Mouse (Mus musculus): ENCODE measurements around the gene Rbm4b. TPM values are rescaled to one million over a fixed set of nuclear protein-coding genes. Genes with fewer than 3 reads are reported as not detected.

The Rbm4b gene
- polyA plus RNA-seq, 1 experiment from 2014 or later: 57.6 TPM

DNA sequence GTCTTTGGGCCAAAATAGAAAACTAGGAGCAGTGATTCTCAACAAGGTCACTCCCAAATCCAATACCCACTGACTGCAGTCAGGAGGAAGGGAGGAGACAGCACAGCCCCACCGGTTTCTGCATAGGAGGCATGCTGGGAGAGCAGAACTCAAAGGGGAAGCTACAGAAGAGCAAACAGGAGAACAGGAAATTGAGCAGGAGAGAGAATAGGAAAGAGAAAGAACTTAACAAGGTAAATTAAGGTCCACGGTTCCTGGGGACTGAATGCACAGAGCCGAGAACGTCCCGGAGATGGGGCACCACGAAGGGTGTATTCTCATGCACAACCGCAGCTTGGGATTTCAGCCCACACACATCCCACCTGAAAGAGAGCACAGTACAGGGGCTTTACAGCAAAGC, 28.9 kb downstream of the Rbm4b start:
- Histone ChIP-seq H3K27me3 (ENCODE audit: control insufficient read depth, insufficient read depth, low read depth, low read length) (no peaks in the 10 kb centered on the region), H3K27ac (ENCODE audit: low read length) (no peak overlapping the region), H3K9me3 (ENCODE audit: control insufficient read depth, low read length) (no peaks in the 10 kb centered on the region), H3K4me1 (replicated peaks; ENCODE audit: control insufficient read depth, insufficient read depth, low read length) (peaks cover 3% of the 10 kb centered on the region; the same call in 1 of the 2 replicates), H3K36me3 (ENCODE audit: control insufficient read depth, insufficient read depth, low read length) (peaks cover 51% of the 10 kb centered on the region), H3K9ac (ENCODE audit: low read length) (no peak overlapping the region), H3K4me2 (ENCODE audit: low read depth, low read length) (no peak overlapping the region), H3K4me3 (ENCODE audit: low read length) (no peak overlapping the region)
- WGBS: 77% methylated on average over 7 of the region's 7 CpGs
- no peak for ATAC-seq (ENCODE audit: low read depth)

DNA sequence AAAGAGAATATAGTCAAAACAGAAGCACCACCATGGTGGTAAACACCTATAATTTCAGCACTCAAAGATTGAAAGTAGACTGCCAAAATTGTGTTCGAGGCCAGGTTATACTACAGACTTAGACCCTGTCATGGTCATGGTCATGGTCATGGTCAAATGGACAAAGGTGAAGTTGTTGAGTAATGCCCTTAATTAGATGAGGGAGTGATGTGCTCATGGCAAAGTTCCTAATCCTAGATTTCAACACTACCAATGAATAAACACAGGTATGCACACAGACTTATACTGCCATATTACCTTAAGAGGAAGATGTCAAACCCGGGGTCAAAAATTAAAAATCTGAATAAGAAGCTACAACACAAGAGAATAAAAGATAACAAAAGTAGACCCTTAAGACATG, 30.0 kb downstream of the Rbm4b start:
- H3K4me2 ChIP-seq (ENCODE audit: low read depth, low read length): no peak overlapping the region
- H3K36me3 ChIP-seq (ENCODE audit: control insufficient read depth, insufficient read depth, low read length): peaks cover 53% of the 10 kb centered on the region
- WGBS: 91% methylated on average over 2 of the region's 2 CpGs
- no peak overlapping the region for H3K9ac ChIP-seq (ENCODE audit: low read length)
- H3K9me3 ChIP-seq (ENCODE audit: control insufficient read depth, low read length): no peaks in the 10 kb centered on the region
- no peaks in the 10 kb centered on the region for H3K27me3 ChIP-seq (ENCODE audit: control insufficient read depth, insufficient read depth, low read depth, low read length)
- no peak overlapping the region for H3K27ac ChIP-seq (ENCODE audit: low read length)
- no peak for ATAC-seq (ENCODE audit: low read depth)
- H3K4me3 ChIP-seq (ENCODE audit: low read length): no peak overlapping the region
- H3K4me1 ChIP-seq (replicated peaks; ENCODE audit: control insufficient read depth, insufficient read depth, low read length): peaks cover 11% of the 10 kb centered on the region

DNA sequence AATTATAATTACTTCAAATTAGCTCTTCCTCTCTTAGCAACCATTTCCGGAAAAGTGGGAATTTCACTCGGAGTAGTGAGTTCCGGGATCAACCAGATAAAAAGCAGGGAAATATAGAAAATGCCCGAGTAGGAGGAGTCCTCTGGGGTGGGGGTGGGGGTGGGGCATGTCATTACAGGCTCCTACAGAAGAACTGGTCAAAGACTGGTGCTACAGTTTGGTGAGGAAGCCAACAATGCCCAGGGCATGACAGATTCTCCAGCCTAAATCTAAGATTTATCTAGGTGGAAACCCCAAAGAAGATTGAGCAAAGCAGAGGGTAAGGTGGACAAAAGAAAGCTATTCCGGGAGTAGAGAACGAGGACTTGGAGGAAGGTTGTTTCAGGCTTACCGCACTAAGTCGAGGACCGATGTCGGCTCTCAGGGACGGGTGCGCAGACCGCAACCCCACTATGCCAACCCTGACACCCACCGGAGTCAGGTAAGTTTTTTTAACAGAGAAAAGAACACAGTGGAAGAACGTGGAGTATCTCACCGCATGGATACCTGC, 37.1 kb downstream of the Rbm4b start:
- H3K9me3 ChIP-seq (ENCODE audit: control insufficient read depth, low read length): no peaks in the 10 kb centered on the region
- under 1% methylated on average over 16 of the region's 16 CpGs for WGBS
- H3K4me1 ChIP-seq (replicated peaks; ENCODE audit: control insufficient read depth, insufficient read depth, low read length): peaks cover 24% of the 10 kb centered on the region
- no peaks in the 10 kb centered on the region for H3K27me3 ChIP-seq (ENCODE audit: control insufficient read depth, insufficient read depth, low read depth, low read length)
- peak overlapping the region; percentile 72 for H3K9ac ChIP-seq (ENCODE audit: low read length)
- peak overlapping the region; percentile 72 for H3K27ac ChIP-seq (ENCODE audit: low read length)
- peak; percentile 53 for ATAC-seq (ENCODE audit: low read depth)
- peaks cover 14% of the 10 kb centered on the region for H3K36me3 ChIP-seq (ENCODE audit: control insufficient read depth, insufficient read depth, low read length)
- peak overlapping the region; percentile 69 for H3K4me3 ChIP-seq (ENCODE audit: low read length)
- H3K4me2 ChIP-seq (ENCODE audit: low read depth, low read length): peak overlapping the region; percentile 82

DNA sequence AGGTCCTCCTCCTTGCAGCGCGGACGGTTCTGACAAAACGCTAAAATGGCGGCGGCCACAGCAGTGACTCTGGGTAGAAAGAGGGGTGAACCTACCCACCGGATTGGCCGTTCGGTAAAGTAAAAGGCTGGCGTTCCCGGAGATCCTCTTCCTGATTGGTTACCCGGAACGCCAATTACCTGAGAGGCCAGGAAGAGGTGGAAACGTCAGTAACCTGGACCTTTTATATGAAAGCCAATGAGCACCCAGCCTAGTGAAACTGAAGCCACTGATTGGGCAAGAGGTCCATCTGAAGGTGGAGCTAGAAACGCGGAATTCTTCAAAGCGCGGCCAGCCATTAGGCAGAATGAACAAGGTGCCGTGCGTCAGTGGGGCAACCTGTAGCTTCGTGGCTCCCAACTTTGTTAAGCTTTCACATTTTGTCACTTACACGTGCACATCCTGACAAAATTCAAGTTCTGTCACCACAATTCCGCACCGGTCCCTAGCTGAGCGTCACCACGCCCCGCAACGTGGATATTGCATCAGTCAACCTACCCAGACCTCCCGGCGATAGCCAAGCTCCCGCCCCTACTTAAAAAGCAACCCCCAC, 37.6 kb downstream of the Rbm4b start, which contains the start of gene Rbm4:
Rbm4 (minus strand) TSS at position 71 of the 592 bp plus-strand sequence.
- Histone ChIP-seq H3K27ac (ENCODE audit: low read length) (peak within 1 kb of the TSS; percentile 72), H3K9me3 (ENCODE audit: control insufficient read depth, low read length) (no peaks in the 10 kb centered on the region), H3K36me3 (ENCODE audit: control insufficient read depth, insufficient read depth, low read length) (peaks cover 14% of the 10 kb centered on the region), H3K4me2 (ENCODE audit: low read depth, low read length) (peak within 1 kb of the TSS; percentile 82), H3K27me3 (ENCODE audit: control insufficient read depth, insufficient read depth, low read depth, low read length) (no peaks in the 10 kb centered on the region), H3K4me3 (ENCODE audit: low read length) (peak within 1 kb of the TSS; percentile 69), H3K4me1 (replicated peaks; ENCODE audit: control insufficient read depth, insufficient read depth, low read length) (peaks cover 24% of the 10 kb centered on the region), H3K9ac (ENCODE audit: low read length) (peak within 1 kb of the TSS; percentile 72)
- peak; percentile 98 for ATAC-seq (ENCODE audit: low read depth)
- under 1% methylated on average over 31 of the region's 31 CpGs for WGBS

DNA sequence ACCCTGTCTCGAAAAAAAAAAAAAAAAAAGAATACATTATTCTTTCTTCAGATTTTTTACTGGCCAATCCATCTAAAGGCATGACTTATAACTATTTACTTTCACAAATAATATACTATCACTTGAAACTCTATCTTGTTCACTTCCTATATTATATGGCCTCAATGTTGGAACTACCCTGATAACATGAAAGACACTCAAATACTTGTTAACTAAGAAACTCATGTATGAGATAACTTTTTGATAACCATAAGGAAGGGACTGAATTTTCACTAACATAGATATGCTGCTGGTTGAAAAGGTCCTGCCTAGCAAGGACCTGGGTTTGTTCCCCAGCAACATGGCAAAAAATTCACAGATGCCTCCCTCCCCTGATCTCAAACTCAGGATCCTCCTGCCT, 39.6 kb downstream of the Rbm4b start:
- no peak overlapping the region for H3K9ac ChIP-seq (ENCODE audit: low read length)
- peaks cover 15% of the 10 kb centered on the region for H3K4me1 ChIP-seq (replicated peaks; ENCODE audit: control insufficient read depth, insufficient read depth, low read length)
- no peak for ATAC-seq (ENCODE audit: low read depth)
- no peaks in the 10 kb centered on the region for H3K9me3 ChIP-seq (ENCODE audit: control insufficient read depth, low read length)
- no peak overlapping the region for H3K4me3 ChIP-seq (ENCODE audit: low read length)
- no peak overlapping the region for H3K4me2 ChIP-seq (ENCODE audit: low read depth, low read length)
- 54% methylated on average over 1 of the region's 1 CpGs for WGBS
- no peak overlapping the region for H3K27ac ChIP-seq (ENCODE audit: low read length)
- peaks cover 21% of the 10 kb centered on the region for H3K36me3 ChIP-seq (ENCODE audit: control insufficient read depth, insufficient read depth, low read length)
- H3K27me3 ChIP-seq (ENCODE audit: control insufficient read depth, insufficient read depth, low read depth, low read length): no peaks in the 10 kb centered on the region

DNA sequence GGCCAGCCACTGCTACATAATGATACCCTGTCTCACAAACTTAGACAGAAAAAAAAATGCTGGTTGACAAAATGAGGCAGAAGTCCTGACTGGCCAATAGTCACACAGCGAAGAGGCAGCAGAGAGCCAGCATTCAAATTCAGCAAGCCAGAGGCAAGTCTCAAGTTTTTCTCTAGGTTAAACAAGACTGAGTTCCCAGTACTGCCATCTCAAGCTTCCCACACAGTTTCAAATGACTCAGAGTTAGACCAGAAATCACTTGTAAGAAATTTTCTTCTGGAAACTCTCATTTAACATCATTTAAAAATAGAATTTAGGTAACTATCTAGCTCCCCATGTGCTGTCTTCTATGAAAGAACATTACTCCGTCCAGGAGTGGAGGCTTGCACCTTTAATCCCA, 41.5 kb downstream of the Rbm4b start:
- H3K36me3 ChIP-seq (ENCODE audit: control insufficient read depth, insufficient read depth, low read length): peaks cover 29% of the 10 kb centered on the region

DNA sequence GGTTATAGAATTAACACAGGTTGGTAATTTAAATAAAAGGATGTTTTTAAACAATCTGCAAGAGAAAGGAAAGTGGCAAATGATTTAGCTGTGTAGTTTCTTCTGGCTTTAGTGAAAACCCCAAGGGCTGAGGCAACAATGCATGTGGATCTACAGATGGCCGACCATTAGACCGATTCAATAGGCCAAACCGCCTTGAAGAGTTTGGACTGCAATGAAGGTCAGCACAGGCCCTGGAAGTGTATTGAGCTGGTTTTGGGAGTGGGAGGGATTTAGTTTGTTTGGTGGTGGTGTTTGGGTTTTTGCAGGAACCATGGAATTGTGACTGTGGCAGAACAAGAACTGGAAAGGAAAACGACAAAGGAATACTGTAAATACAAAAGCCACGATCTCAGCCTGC, 42.8 kb downstream of the Rbm4b start:
- Histone ChIP-seq H3K9me3 (ENCODE audit: control insufficient read depth, low read length) (no peaks in the 10 kb centered on the region), H3K36me3 (ENCODE audit: control insufficient read depth, insufficient read depth, low read length) (peaks cover 38% of the 10 kb centered on the region), H3K27ac (ENCODE audit: low read length) (no peak overlapping the region), H3K27me3 (ENCODE audit: control insufficient read depth, insufficient read depth, low read depth, low read length) (no peaks in the 10 kb centered on the region), H3K4me2 (ENCODE audit: low read depth, low read length) (no peak overlapping the region), H3K9ac (ENCODE audit: low read length) (no peak overlapping the region), H3K4me1 (replicated peaks; ENCODE audit: control insufficient read depth, insufficient read depth, low read length) (peaks cover 7% of the 10 kb centered on the region), H3K4me3 (ENCODE audit: low read length) (no peak overlapping the region)
- ATAC-seq (ENCODE audit: low read depth): no peak
- 92% methylated on average over 5 of the region's 5 CpGs for WGBS

More for the DNA sequence above, 41.5 kb downstream of the Rbm4b start:
- 92% methylated on average over 2 of the region's 2 CpGs for WGBS
- ATAC-seq (ENCODE audit: low read depth): no peak
- H3K27ac ChIP-seq (ENCODE audit: low read length): no peak overlapping the region
- no peak overlapping the region for H3K4me2 ChIP-seq (ENCODE audit: low read depth, low read length)
- peaks cover 7% of the 10 kb centered on the region for H3K4me1 ChIP-seq (replicated peaks; ENCODE audit: control insufficient read depth, insufficient read depth, low read length)
- H3K9ac ChIP-seq (ENCODE audit: low read length): no peak overlapping the region
- no peak overlapping the region for H3K4me3 ChIP-seq (ENCODE audit: low read length)
- H3K27me3 ChIP-seq (ENCODE audit: control insufficient read depth, insufficient read depth, low read depth, low read length): no peaks in the 10 kb centered on the region
- H3K9me3 ChIP-seq (ENCODE audit: control insufficient read depth, low read length): no peaks in the 10 kb centered on the region

DNA sequence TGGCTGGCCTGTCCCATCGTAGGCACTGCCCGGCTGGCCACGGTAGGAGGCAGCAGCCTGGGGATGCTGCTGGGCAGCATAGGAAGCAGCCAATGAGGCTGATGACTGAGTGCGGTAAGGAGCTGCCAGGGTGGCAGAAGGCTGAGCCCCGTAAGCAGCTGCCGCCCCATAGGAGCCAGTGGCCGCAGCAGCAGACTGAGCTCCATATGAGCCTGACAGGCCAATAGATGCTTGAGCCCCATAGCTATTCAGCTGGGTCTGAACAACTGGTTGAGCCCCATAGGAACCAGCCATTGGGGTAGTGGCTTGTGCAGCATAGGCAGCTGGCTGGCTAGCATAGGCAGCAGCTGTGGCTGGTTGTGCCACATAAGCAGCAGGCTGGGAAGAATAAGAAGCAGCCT, 46.4 kb downstream of the Rbm4b start:
- Histone ChIP-seq H3K27me3 (ENCODE audit: control insufficient read depth, insufficient read depth, low read depth, low read length) (no peaks in the 10 kb centered on the region), H3K9ac (ENCODE audit: low read length) (no peak overlapping the region), H3K36me3 (ENCODE audit: control insufficient read depth, insufficient read depth, low read length) (peaks cover 38% of the 10 kb centered on the region), H3K27ac (ENCODE audit: low read length) (no peak overlapping the region), H3K4me3 (ENCODE audit: low read length) (no peak overlapping the region), H3K9me3 (ENCODE audit: control insufficient read depth, low read length) (no peaks in the 10 kb centered on the region), H3K4me2 (ENCODE audit: low read depth, low read length) (no peak overlapping the region), H3K4me1 (replicated peaks; ENCODE audit: control insufficient read depth, insufficient read depth, low read length) (no peaks in the 10 kb centered on the region)
- 91% methylated on average over 7 of the region's 7 CpGs for WGBS
- 0 out of 2 replicates have a peak, but pooled peaks have one; percentile 7 for ATAC-seq (ENCODE audit: low read depth)

DNA sequence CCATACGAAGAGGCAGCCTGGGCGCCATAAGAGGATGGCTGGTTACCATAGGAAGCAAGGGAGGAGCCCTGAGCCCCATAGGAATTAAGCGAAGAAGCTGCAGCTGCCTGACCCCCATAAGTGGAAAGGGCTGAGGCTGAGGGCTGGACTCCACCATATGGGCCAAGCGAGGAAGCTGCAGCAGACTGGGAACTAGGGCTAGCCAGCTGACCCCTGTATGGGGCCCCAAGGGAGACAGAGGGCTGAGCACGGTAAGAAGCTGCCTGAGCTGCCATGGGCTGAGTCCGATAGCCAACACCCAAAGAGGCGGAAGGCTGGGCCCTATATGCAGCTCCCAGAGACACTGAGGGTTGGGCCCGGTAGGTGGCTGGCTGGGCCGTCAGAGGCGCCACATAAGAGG, 47.0 kb downstream of the Rbm4b start:
- no peak overlapping the region for H3K9ac ChIP-seq (ENCODE audit: low read length)
- H3K27ac ChIP-seq (ENCODE audit: low read length): no peak overlapping the region
- H3K4me2 ChIP-seq (ENCODE audit: low read depth, low read length): no peak overlapping the region
- H3K36me3 ChIP-seq (ENCODE audit: control insufficient read depth, insufficient read depth, low read length): peaks cover 38% of the 10 kb centered on the region
- no peak overlapping the region for H3K4me3 ChIP-seq (ENCODE audit: low read length)
- ATAC-seq (ENCODE audit: low read depth): no peak
- 84% methylated on average over 10 of the region's 10 CpGs for WGBS
- 0 out of 2 replicates have a peak, but pooled peaks cover 5% of the 10 kb centered on the region for H3K4me1 ChIP-seq (replicated peaks; ENCODE audit: control insufficient read depth, insufficient read depth, low read length)
- no peaks in the 10 kb centered on the region for H3K9me3 ChIP-seq (ENCODE audit: control insufficient read depth, low read length)
- no peaks in the 10 kb centered on the region for H3K27me3 ChIP-seq (ENCODE audit: control insufficient read depth, insufficient read depth, low read depth, low read length)
